Mouse (Mus musculus): ENCODE measurements at regions not wholly inside any gene's neighbourhood (a gene's known extent, or its start where the extent isn't known, plus 50 kb on each side); places are given as distances from the start of the nearest gene placed in this dataset.

GRCm38 (mm10) chr13:30046504-30047169 is 60.8 kb upstream of the E2f3 start:
- H3K9me3 ChIP-seq (replicated peaks; ENCODE audit: control insufficient read depth, low read length): no peaks in the 10 kb centered on the region
- WGBS (ENCODE audit: insufficient replicate concordance): 80% methylated on average over 5 of the region's 5 CpGs
- no peak overlapping the region for H3K4me3 ChIP-seq (ENCODE audit: low read depth, low read length)
- H3K27ac ChIP-seq (ENCODE audit: low read depth, low read length): no peak overlapping the region
- H3K4me2 ChIP-seq: no peak overlapping the region
- no peaks in the 10 kb centered on the region for H3K27me3 ChIP-seq (ENCODE audit: control insufficient read depth, insufficient read depth, low read length)
- H3K4me1 ChIP-seq (ENCODE audit: control insufficient read depth, insufficient read depth, low read length): no peaks in the 10 kb centered on the region
- H3K9ac ChIP-seq (ENCODE audit: low read depth, low read length): no peak overlapping the region
- ATAC-seq (replicated peaks; ENCODE audit: insufficient number of reproducible peaks, low FRiP score, low TSS enrichment): no peak
- no peaks in the 10 kb centered on the region for H3K36me3 ChIP-seq (ENCODE audit: control insufficient read depth, insufficient read depth, low read length)

GRCm38 (mm10) chr13:30046061-30046460 is 60.2 kb upstream of the E2f3 start:
- no peak overlapping the region for H3K4me3 ChIP-seq (ENCODE audit: low read depth, low read length)
- no peak overlapping the region for H3K4me2 ChIP-seq
- no peaks in the 10 kb centered on the region for H3K36me3 ChIP-seq (ENCODE audit: control insufficient read depth, insufficient read depth, low read length)
- no peak overlapping the region for H3K27ac ChIP-seq (ENCODE audit: low read depth, low read length)
- no peaks in the 10 kb centered on the region for H3K9me3 ChIP-seq (replicated peaks; ENCODE audit: control insufficient read depth, low read length)
- H3K27me3 ChIP-seq (ENCODE audit: control insufficient read depth, insufficient read depth, low read length): no peaks in the 10 kb centered on the region
- ATAC-seq (replicated peaks; ENCODE audit: insufficient number of reproducible peaks, low FRiP score, low TSS enrichment): no peak
- 64% methylated on average over 14 of the region's 15 CpGs for WGBS (ENCODE audit: insufficient replicate concordance)
- H3K9ac ChIP-seq (ENCODE audit: low read depth, low read length): no peak overlapping the region
- no peaks in the 10 kb centered on the region for H3K4me1 ChIP-seq (ENCODE audit: control insufficient read depth, insufficient read depth, low read length)

GRCm38 (mm10) chr13:30045225-30045624 is 59.4 kb upstream of the E2f3 start:
- H3K4me1 ChIP-seq (ENCODE audit: control insufficient read depth, insufficient read depth, low read length): no peaks in the 10 kb centered on the region
- H3K27ac ChIP-seq (ENCODE audit: low read depth, low read length): no peak overlapping the region
- H3K4me3 ChIP-seq (ENCODE audit: low read depth, low read length): no peak overlapping the region
- no peak overlapping the region for H3K4me2 ChIP-seq
- H3K9ac ChIP-seq (ENCODE audit: low read depth, low read length): no peak overlapping the region
- no peaks in the 10 kb centered on the region for H3K36me3 ChIP-seq (ENCODE audit: control insufficient read depth, insufficient read depth, low read length)
- ATAC-seq (replicated peaks; ENCODE audit: insufficient number of reproducible peaks, low FRiP score, low TSS enrichment): no peak
- H3K9me3 ChIP-seq (replicated peaks; ENCODE audit: control insufficient read depth, low read length): no peaks in the 10 kb centered on the region
- no peaks in the 10 kb centered on the region for H3K27me3 ChIP-seq (ENCODE audit: control insufficient read depth, insufficient read depth, low read length)
- WGBS (ENCODE audit: insufficient replicate concordance): 72% methylated on average over 6 of the region's 6 CpGs

- H3K27me3 ChIP-seq (ENCODE audit: control insufficient read depth, insufficient read depth, low read length): no peaks in the 10 kb centered on the region
- 85% methylated on average over 2 of the region's 2 CpGs for WGBS (ENCODE audit: insufficient replicate concordance)
- H3K9me3 ChIP-seq (replicated peaks; ENCODE audit: control insufficient read depth, low read length): no peaks in the 10 kb centered on the region
These were observed 58.9 kb upstream of the E2f3 start for GRCm38 (mm10) chr13:30044790-30045189.

GRCm38 (mm10) chr13:30042689-30043320 is 56.9 kb upstream of the E2f3 start:
- Histone ChIP-seq H3K9me3 (replicated peaks; ENCODE audit: control insufficient read depth, low read length) (no peaks in the 10 kb centered on the region), H3K27me3 (ENCODE audit: control insufficient read depth, insufficient read depth, low read length) (no peaks in the 10 kb centered on the region), H3K4me3 (ENCODE audit: low read depth, low read length) (no peak overlapping the region), H3K27ac (ENCODE audit: low read depth, low read length) (no peak overlapping the region), H3K36me3 (ENCODE audit: control insufficient read depth, insufficient read depth, low read length) (no peaks in the 10 kb centered on the region), H3K4me1 (ENCODE audit: control insufficient read depth, insufficient read depth, low read length) (no peaks in the 10 kb centered on the region), H3K9ac (ENCODE audit: low read depth, low read length) (0 out of 2 replicates have a peak overlapping the region, but pooled peaks have one; percentile 46), H3K4me2 (peak overlapping the region; percentile 35)
- no peak for ATAC-seq (replicated peaks; ENCODE audit: insufficient number of reproducible peaks, low FRiP score, low TSS enrichment)
- WGBS (ENCODE audit: insufficient replicate concordance): 60% methylated on average over 15 of the region's 15 CpGs

More at GRCm38 (mm10) chr13:30044790-30045189, 58.9 kb upstream of the E2f3 start:
- no peak overlapping the region for H3K4me3 ChIP-seq (ENCODE audit: low read depth, low read length)
- no peak for ATAC-seq (replicated peaks; ENCODE audit: insufficient number of reproducible peaks, low FRiP score, low TSS enrichment)
- no peak overlapping the region for H3K27ac ChIP-seq (ENCODE audit: low read depth, low read length)
- H3K36me3 ChIP-seq (ENCODE audit: control insufficient read depth, insufficient read depth, low read length): no peaks in the 10 kb centered on the region
- no peak overlapping the region for H3K9ac ChIP-seq (ENCODE audit: low read depth, low read length)
- no peaks in the 10 kb centered on the region for H3K4me1 ChIP-seq (ENCODE audit: control insufficient read depth, insufficient read depth, low read length)
- H3K4me2 ChIP-seq: no peak overlapping the region

- no peak overlapping the region for H3K4me2 ChIP-seq
- no peak overlapping the region for H3K9ac ChIP-seq (ENCODE audit: low read depth, low read length)
- 84% methylated on average over 3 of the region's 3 CpGs for WGBS (ENCODE audit: insufficient replicate concordance)
- no peaks in the 10 kb centered on the region for H3K4me1 ChIP-seq (ENCODE audit: control insufficient read depth, insufficient read depth, low read length)
- H3K9me3 ChIP-seq (replicated peaks; ENCODE audit: control insufficient read depth, low read length): no peaks in the 10 kb centered on the region
- H3K4me3 ChIP-seq (ENCODE audit: low read depth, low read length): no peak overlapping the region
- H3K27me3 ChIP-seq (ENCODE audit: control insufficient read depth, insufficient read depth, low read length): no peaks in the 10 kb centered on the region
- no peak for ATAC-seq (replicated peaks; ENCODE audit: insufficient number of reproducible peaks, low FRiP score, low TSS enrichment)
- no peaks in the 10 kb centered on the region for H3K36me3 ChIP-seq (ENCODE audit: control insufficient read depth, insufficient read depth, low read length)
- no peak overlapping the region for H3K27ac ChIP-seq (ENCODE audit: low read depth, low read length)
These were observed 55.8 kb upstream of the E2f3 start for GRCm38 (mm10) chr13:30041501-30042295.

- 85% methylated on average over 4 of the region's 4 CpGs for WGBS (ENCODE audit: insufficient replicate concordance)
- H3K4me1 ChIP-seq (ENCODE audit: control insufficient read depth, insufficient read depth, low read length): no peaks in the 10 kb centered on the region
- H3K36me3 ChIP-seq (ENCODE audit: control insufficient read depth, insufficient read depth, low read length): no peaks in the 10 kb centered on the region
- no peak overlapping the region for H3K4me3 ChIP-seq (ENCODE audit: low read depth, low read length)
- H3K9ac ChIP-seq (ENCODE audit: low read depth, low read length): no peak overlapping the region
- H3K4me2 ChIP-seq: no peak overlapping the region
- no peak overlapping the region for H3K27ac ChIP-seq (ENCODE audit: low read depth, low read length)
- ATAC-seq (replicated peaks; ENCODE audit: insufficient number of reproducible peaks, low FRiP score, low TSS enrichment): no peak
- H3K9me3 ChIP-seq (replicated peaks; ENCODE audit: control insufficient read depth, low read length): no peaks in the 10 kb centered on the region
- no peaks in the 10 kb centered on the region for H3K27me3 ChIP-seq (ENCODE audit: control insufficient read depth, insufficient read depth, low read length)
These were observed 54.4 kb upstream of the E2f3 start for GRCm38 (mm10) chr13:30040288-30040687.

- H3K4me2 ChIP-seq: no peak overlapping the region
- no peaks in the 10 kb centered on the region for H3K36me3 ChIP-seq (ENCODE audit: control insufficient read depth, insufficient read depth, low read length)
- no peak overlapping the region for H3K9ac ChIP-seq (ENCODE audit: low read depth, low read length)
- WGBS (ENCODE audit: insufficient replicate concordance): 73% methylated on average over 2 of the region's 2 CpGs
- no peak for ATAC-seq (replicated peaks; ENCODE audit: insufficient number of reproducible peaks, low FRiP score, low TSS enrichment)
- H3K27me3 ChIP-seq (ENCODE audit: control insufficient read depth, insufficient read depth, low read length): no peaks in the 10 kb centered on the region
- H3K4me3 ChIP-seq (ENCODE audit: low read depth, low read length): no peak overlapping the region
- no peaks in the 10 kb centered on the region for H3K9me3 ChIP-seq (replicated peaks; ENCODE audit: control insufficient read depth, low read length)
- no peak overlapping the region for H3K27ac ChIP-seq (ENCODE audit: low read depth, low read length)
- H3K4me1 ChIP-seq (ENCODE audit: control insufficient read depth, insufficient read depth, low read length): no peaks in the 10 kb centered on the region
These were observed 53.9 kb upstream of the E2f3 start for GRCm38 (mm10) chr13:30039791-30040190.

Measured in heart, embryonic 11.5 days (tissue).